Comparison of ENCODE assay signal across 2 mouse cellular contexts in the genomic region with DNA sequence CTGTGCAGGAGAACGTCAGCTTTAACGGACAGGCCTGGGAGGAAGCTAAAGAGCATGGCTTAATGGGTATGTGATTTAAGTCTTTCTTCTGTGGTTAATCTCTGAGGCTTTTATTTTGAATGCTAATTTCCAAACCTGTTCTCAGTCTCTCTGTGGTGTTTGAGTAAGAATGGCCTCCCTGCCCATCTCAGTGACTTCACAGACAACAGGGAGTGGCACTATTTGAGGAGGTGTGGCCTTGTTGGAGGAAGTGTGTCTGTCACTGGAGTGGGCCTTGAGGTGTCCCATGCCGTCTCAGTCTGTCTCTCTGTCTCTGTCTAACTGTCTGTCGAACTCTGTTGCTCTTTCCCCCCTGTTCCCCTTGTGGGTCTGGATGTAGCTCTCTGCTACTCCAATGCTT.
TF ChIP-seq lines count a peak whose summit lies in the region.

No protein-coding gene starts in this region.

TF ChIP-seq in CH12.LX, 34 proteins besides CTCF, POLR2A, EP300 and RAD21:
- TF ChIP-seq GABPA (IDR thresholded peaks at IDR 0.05; ENCODE audit: insufficient replicate concordance, low read depth, low read length) (no peak), CHD1 (IDR thresholded peaks at IDR 0.05; ENCODE audit: low read depth, low read length) (no peak), ZMIZ1 (IDR thresholded peaks at IDR 0.05; ENCODE audit: low read depth, low read length) (no peak), ELF1 (IDR thresholded peaks at IDR 0.05; ENCODE audit: low read depth, low read length) (no peak), CHD2 (IDR thresholded peaks at IDR 0.05; ENCODE audit: low read length) (no peak), NRF1 (IDR thresholded peaks at IDR 0.05; ENCODE audit: low read depth, low read length) (no peak), ZC3H11A (IDR thresholded peaks at IDR 0.05; ENCODE audit: low read depth, low read length) (no peak), SIN3A (IDR thresholded peaks at IDR 0.05; ENCODE audit: low read length) (0 out of 2 replicates have a peak, but pooled peaks have one; percentile 21)

TF ChIP-seq in ES-E14, 5 proteins besides CTCF, POLR2A, EP300 and RAD21:
- TF ChIP-seq ZC3H11A (IDR thresholded peaks at IDR 0.05; ENCODE audit: borderline replicate concordance, low read depth, low read length) (no peak), MAFK (IDR thresholded peaks at IDR 0.05; ENCODE audit: insufficient read depth, low read depth, low read length) (no peak), ZNF384 (IDR thresholded peaks at IDR 0.05; ENCODE audit: low read depth, low read length) (no peak), CHD2 (IDR thresholded peaks at IDR 0.05; ENCODE audit: low read depth, low read length) (no peak), HCFC1 (IDR thresholded peaks at IDR 0.05; ENCODE audit: borderline replicate concordance, insufficient read depth, low read length) (no peak)
